Mouse (Mus musculus) liver, postnatal 0 days (tissue): ENCODE measurements at regions not wholly inside any gene's neighbourhood (a gene's known extent, or its start where the extent isn't known, plus 50 kb on each side); places are given as distances from the start of the nearest gene placed in this dataset.

Source experiments
- ATAC-seq: fragments of 200-750 bp; cut with Nextera tagmentation; 2 replicates; pipeline ENCODE4 v1.8.0; 2017; ENCODE audit warnings: mild to moderate bottlenecking, moderate library complexity
- DNase-seq: peaks from one replicate; pipeline ENCODE4 v3.0.0-alpha.2; 2016
- H3K27ac ChIP-seq: fragments of 300-500 bp; sonication (generic); 2 replicates; pipeline ENCODE4 v1.5.1; 2014; ENCODE audit warnings: antibody characterized with exemption, moderate library complexity, mild to moderate bottlenecking, low read depth
- H3K27me3 ChIP-seq: fragments of 300-500 bp; sonication (generic); 2 replicates; pipeline ENCODE4 v1.6.1; 2014; ENCODE audit warnings: low read length, control low read depth, mixed read lengths; ENCODE audit not compliant: insufficient read depth
- H3K36me3 ChIP-seq: fragments of 300-500 bp; sonication (generic); replicated peaks from 2 replicates; pipeline ENCODE4 v1.6.1; 2014; ENCODE audit warnings: mild to moderate bottlenecking, control low read depth, low read length, moderate library complexity, mixed read lengths; ENCODE audit not compliant: insufficient read depth
- H3K4me1 ChIP-seq: fragments of 300-500 bp; sonication (generic); 2 replicates; pipeline ENCODE4 v1.6.1; 2014; ENCODE audit warnings: antibody characterized with exemption, mild to moderate bottlenecking, control low read depth; ENCODE audit not compliant: insufficient read depth
- H3K4me2 ChIP-seq: fragments of 300-500 bp; sonication (generic); 2 replicates; pipeline ENCODE4 v1.6.1; 2014; ENCODE audit warnings: low read depth, mild to moderate bottlenecking, low read length, moderate library complexity, mixed read lengths
- H3K4me3 ChIP-seq: fragments of 300-500 bp; sonication (generic); 2 replicates; pipeline ENCODE4 v1.5.1; 2014; ENCODE audit warnings: low read depth, low read length
- H3K9ac ChIP-seq: fragments of 300-500 bp; sonication (generic); replicated peaks from 2 replicates; pipeline ENCODE4 v1.6.1; 2014; ENCODE audit warnings: mild to moderate bottlenecking, moderate library complexity
- H3K9me3 ChIP-seq: fragments of 300-500 bp; sonication (generic); 2 replicates; pipeline ENCODE4 v1.6.1; 2016; ENCODE audit warnings: mild to moderate bottlenecking, control low read depth, low read length, mixed read lengths
- CTCF ChIP-seq: sonication (generic); IDR thresholded peaks from 2 replicates; pipeline ENCODE4 v1.5.1; 2016; ENCODE audit warnings: antibody characterized with exemption, low read depth
- EP300 ChIP-seq: IDR thresholded peaks from 2 replicates; pipeline ENCODE4 v1.6.1; 2016; ENCODE audit warnings: antibody characterized with exemption, low read depth, mild to moderate bottlenecking
- WGBS: fragments of 180-500 bp; shearing (Covaris S2); extraction: QIAGEN DNeasy Blood & Tissue Kit; methylation state at CpG from one replicate; pipeline ENCODE4 v1.1.7; 2014; ENCODE audit not compliant: insufficient replicate concordance; 5-methylcytosine and 5-hydroxymethylcytosine counted together

DNA sequence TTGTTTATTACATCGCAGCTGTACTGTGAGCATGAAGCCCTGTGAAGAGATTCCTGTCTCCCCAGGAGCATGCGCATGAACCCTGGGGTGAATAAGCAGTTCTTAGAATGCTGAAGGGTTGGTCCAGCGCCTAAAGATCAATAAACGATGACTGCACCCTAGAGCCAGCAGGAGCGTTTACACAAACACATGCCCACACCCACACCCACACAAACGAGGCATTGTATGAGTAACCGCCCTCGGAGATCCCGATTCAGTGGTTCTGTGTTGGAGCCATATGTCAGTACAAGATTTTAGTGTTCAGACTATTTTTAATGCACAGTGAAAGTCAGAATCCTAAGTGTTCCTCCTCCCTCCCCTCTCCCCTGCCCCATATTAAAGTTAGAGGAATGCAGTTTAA, 57.3 kb downstream of the Edn1 start:
- Histone ChIP-seq H3K9ac (no peak overlapping the region), H3K4me1 (no peaks in the 10 kb centered on the region), H3K4me2 (no peak overlapping the region), H3K4me3 (no peak overlapping the region), H3K27ac (no peak overlapping the region), H3K9me3 (no peaks in the 10 kb centered on the region), H3K36me3 (no peaks in the 10 kb centered on the region), H3K27me3 (no peaks in the 10 kb centered on the region)
- no peak for TF ChIP-seq CTCF
- TF ChIP-seq EP300, result no peak
- no peak for ATAC-seq
- DNase-seq, result no peak
- WGBS, result 75% methylated on average over 9 of the region's 9 CpGs

GRCm38 (mm10) chr13:42367655-42368554, 66.6 kb downstream of the Edn1 start:
- H3K27me3 ChIP-seq, result no peaks in the 10 kb centered on the region
- ATAC-seq (no peak; the same call in 1 of the 2 replicates), DNase-seq (peak; percentile 20)
- TF ChIP-seq CTCF, result no peak
- no peak overlapping the region for H3K4me3 ChIP-seq
- H3K9ac ChIP-seq, result no peak overlapping the region
- no peaks in the 10 kb centered on the region for H3K9me3 ChIP-seq
- 25% methylated on average over 7 of the region's 7 CpGs for WGBS
- no peaks in the 10 kb centered on the region for H3K36me3 ChIP-seq
- H3K27ac ChIP-seq, result peak overlapping the region; percentile 66
- H3K4me1 ChIP-seq, result peaks cover 7% of the 10 kb centered on the region
- H3K4me2 ChIP-seq, result no peak overlapping the region

DNA sequence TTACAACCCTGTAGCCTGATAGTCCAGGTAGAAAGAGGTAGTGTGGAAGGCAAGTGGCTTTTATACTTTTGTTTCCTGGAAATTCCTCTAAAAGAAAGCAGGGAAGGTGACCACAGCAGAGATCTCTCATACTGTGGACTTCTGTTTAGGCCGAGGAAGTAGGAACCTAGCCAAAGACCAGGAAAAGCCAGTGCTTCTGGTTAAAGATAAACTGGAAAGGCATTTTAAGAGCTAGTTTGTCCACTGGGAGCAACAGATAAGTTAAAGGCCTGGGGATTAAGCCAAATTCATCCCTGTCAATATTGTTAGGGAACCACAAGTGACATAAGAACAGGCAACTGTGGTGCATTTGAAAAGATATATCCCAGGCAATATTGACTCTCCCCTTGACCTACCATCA, 68.5 kb downstream of the Edn1 start:
- H3K9me3 ChIP-seq, result no peaks in the 10 kb centered on the region
- DNase-seq (no peak), ATAC-seq (no peak)
- H3K4me3 ChIP-seq, result no peak overlapping the region
- WGBS, result 43% methylated on average over 1 of the region's 1 CpGs
- peaks cover 7% of the 10 kb centered on the region for H3K4me1 ChIP-seq
- no peaks in the 10 kb centered on the region for H3K36me3 ChIP-seq
- TF ChIP-seq EP300, result no peak
- no peak for TF ChIP-seq CTCF
- no peak overlapping the region for H3K4me2 ChIP-seq
- no peak overlapping the region for H3K9ac ChIP-seq
- H3K27ac ChIP-seq, result no peak overlapping the region
- H3K27me3 ChIP-seq, result no peaks in the 10 kb centered on the region

DNA sequence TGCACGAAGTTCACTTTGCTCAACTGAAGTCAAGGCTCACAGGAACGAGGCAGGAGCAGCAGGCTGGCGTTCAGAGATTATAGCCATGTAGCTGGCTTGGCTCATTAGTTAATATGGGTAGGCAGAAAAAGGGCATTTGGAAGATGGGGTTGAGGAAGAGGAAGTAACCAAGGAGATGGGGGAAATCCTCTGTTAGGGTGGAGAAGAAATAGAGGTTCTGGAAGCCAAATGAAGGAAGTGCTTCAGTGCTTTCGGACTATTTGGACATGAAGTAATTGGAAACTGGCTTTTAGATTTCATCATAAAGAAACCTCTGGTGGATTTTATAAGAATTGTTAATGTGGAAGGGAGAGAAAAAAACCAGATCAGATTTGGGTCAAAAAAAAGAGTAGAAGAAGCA, 70.9 kb downstream of the Edn1 start:
- DNase-seq (no peak), ATAC-seq (no peak)
- Histone ChIP-seq H3K9ac (no peak overlapping the region), H3K4me2 (no peak overlapping the region), H3K4me3 (no peak overlapping the region), H3K4me1 (peaks cover 7% of the 10 kb centered on the region), H3K27me3 (no peaks in the 10 kb centered on the region), H3K36me3 (no peaks in the 10 kb centered on the region), H3K27ac (no peak overlapping the region), H3K9me3 (no peaks in the 10 kb centered on the region)
- TF ChIP-seq EP300 (no peak), CTCF (no peak)
- WGBS, result 68% methylated on average over 4 of the region's 4 CpGs

DNA sequence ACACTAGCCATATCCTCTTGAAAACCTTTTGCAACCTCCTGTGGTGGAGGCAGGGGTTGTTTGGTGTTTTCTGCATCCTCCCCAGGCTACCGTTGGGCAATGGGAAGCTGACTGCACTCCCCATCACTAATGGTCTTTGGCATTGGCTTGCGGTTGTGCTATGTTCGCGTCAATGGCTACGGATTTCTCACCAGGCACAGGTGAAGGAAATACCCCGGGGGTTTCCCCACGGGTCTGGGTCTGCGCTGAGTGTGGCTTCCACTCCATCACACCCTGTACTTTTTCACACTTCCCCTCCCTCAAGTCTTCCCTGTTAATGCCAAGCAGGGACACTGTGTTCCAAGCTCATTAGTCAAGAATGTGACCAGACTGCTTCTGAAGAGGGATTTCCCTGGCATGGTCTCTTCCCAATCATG, 72.9 kb downstream of the Edn1 start:
- DNase-seq (peak; percentile 25), ATAC-seq (no peak)
- WGBS, result 72% methylated on average over 8 of the region's 8 CpGs

DNA sequence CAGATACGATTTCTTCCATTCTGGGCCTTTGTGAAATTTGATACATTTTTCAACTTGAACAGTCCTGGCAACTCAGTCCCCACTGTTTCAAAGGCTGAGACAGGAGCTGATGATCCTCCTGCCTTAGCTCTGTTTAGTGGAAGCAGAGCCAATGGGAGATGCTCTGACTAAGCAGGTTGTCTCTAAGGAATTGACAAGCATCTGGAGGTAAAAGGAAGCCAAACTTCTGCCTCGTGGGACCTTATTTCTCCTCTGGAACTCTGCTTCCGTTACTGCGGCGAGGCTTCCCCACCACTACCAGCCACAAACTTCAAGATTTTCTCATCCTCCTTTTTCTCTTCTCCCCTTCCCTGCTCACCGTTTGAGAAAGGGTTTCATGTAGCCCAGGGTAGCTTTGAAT, 78.4 kb downstream of the Edn1 start:
- H3K4me1 ChIP-seq, result no peaks in the 10 kb centered on the region
- no peak overlapping the region for H3K9ac ChIP-seq
- no peaks in the 10 kb centered on the region for H3K27me3 ChIP-seq
- no peak for TF ChIP-seq CTCF
- no peak for TF ChIP-seq EP300
- H3K4me3 ChIP-seq, result no peak overlapping the region
- no peaks in the 10 kb centered on the region for H3K9me3 ChIP-seq
- 66% methylated on average over 6 of the region's 6 CpGs for WGBS
- no peak overlapping the region for H3K4me2 ChIP-seq
- no peak for ATAC-seq
- DNase-seq, result no peak
- no peak overlapping the region for H3K27ac ChIP-seq
- no peaks in the 10 kb centered on the region for H3K36me3 ChIP-seq

More for the DNA sequence above, 72.9 kb downstream of the Edn1 start:
- H3K4me3 ChIP-seq, result no peak overlapping the region
- H3K27me3 ChIP-seq, result no peaks in the 10 kb centered on the region
- no peak overlapping the region for H3K4me2 ChIP-seq
- TF ChIP-seq CTCF (no peak), EP300 (no peak)
- no peaks in the 10 kb centered on the region for H3K4me1 ChIP-seq
- H3K9ac ChIP-seq, result no peak overlapping the region
- H3K27ac ChIP-seq, result no peak overlapping the region
- H3K9me3 ChIP-seq, result no peaks in the 10 kb centered on the region
- no peaks in the 10 kb centered on the region for H3K36me3 ChIP-seq
